Mouse (Mus musculus) C2C12 (cell line): ENCODE data around the gene C77080. TPM values are rescaled to one million over a fixed set of nuclear protein-coding genes. Genes with fewer than 3 reads are reported as not detected.

Experiments
- H3K27me3 ChIP-seq: one replicate; pipeline ENCODE4 v1.6.1; 2011; ENCODE audit not compliant: control insufficient read depth, insufficient read depth, insufficient read length
- H3K36me3 ChIP-seq: one replicate; pipeline ENCODE4 v1.6.1; 2011; ENCODE audit not compliant: control insufficient read depth, insufficient read depth
- H3K4me3 ChIP-seq: one replicate; pipeline ENCODE4 v1.5.1; 2011; ENCODE audit warnings: mild to moderate bottlenecking, control low read depth; ENCODE audit not compliant: poor library complexity, insufficient read depth, severe bottlenecking
- H3K79me2 ChIP-seq: one replicate; pipeline ENCODE4 v1.6.1; 2011; ENCODE audit not compliant: control insufficient read depth, insufficient read depth
- H3K79me3 ChIP-seq: one replicate; pipeline ENCODE4 v1.6.1; 2011; ENCODE audit warnings: low read depth, control low read depth
- H3ac ChIP-seq: one replicate; pipeline ENCODE3; 2011; ENCODE audit warnings: low read depth; ENCODE audit not compliant: control insufficient read depth, insufficient read length
- CEBPB ChIP-seq: IDR thresholded peaks from one replicate; pipeline ENCODE4 v1.6.1; 2011; ENCODE audit warnings: low read depth, mild to moderate bottlenecking, control low read depth, moderate library complexity
- CTCF ChIP-seq: IDR thresholded peaks from one replicate; pipeline ENCODE4 v1.5.1; 2011; ENCODE audit not compliant: control insufficient read depth, insufficient read depth, insufficient read length
- FOSL1 ChIP-seq: IDR thresholded peaks from one replicate; pipeline ENCODE4 v1.8.0; 2011; ENCODE audit warnings: mild to moderate bottlenecking, low read length; ENCODE audit not compliant: poor library complexity, insufficient read depth, severe bottlenecking
- MAX ChIP-seq: IDR thresholded peaks from one replicate; pipeline ENCODE4 v1.6.1; 2011; ENCODE audit warnings: mild to moderate bottlenecking, control low read depth
- MYOD1 ChIP-seq: IDR thresholded peaks from one replicate; pipeline ENCODE4 v1.6.1; 2011; ENCODE audit warnings: low read depth; ENCODE audit not compliant: control insufficient read depth, insufficient read length
- MYOG ChIP-seq: IDR thresholded peaks from one replicate; pipeline ENCODE4 v1.6.1; 2011; ENCODE audit not compliant: control insufficient read depth, insufficient read length; ENCODE audit errors: extremely low read depth
- USF1 ChIP-seq: IDR thresholded peaks from one replicate; pipeline ENCODE4 v1.6.1; 2011; ENCODE audit warnings: low read depth, mild to moderate bottlenecking, control low read depth, moderate library complexity
- polyA plus RNA-seq: library from polyadenylated mRNA; unstranded; fragments of >200 nt; fragmentation: generic; extraction: Trizol; gene quantifications from one replicate; pipeline ENCODE4 v1.2.1, GENCODE M21; 2012; ENCODE audit warnings: missing spikeins

The C77080 gene
- polyA plus RNA-seq, 1 experiment, result 30.1 TPM

- peaks cover 100% of the 10 kb centered on the region for H3K79me2 ChIP-seq
- H3K27me3 ChIP-seq, result no peaks in the 10 kb centered on the region
- no peak overlapping the region for H3ac ChIP-seq
- TF ChIP-seq CTCF (no peak), FOSL1 (no peak), CEBPB (no peak), MYOG (no peak), MAX (no peak), USF1 (no peak), MYOD1 (no peak)
- H3K36me3 ChIP-seq, result peaks cover 4% of the 10 kb centered on the region
- H3K4me3 ChIP-seq, result no peak overlapping the region
- H3K79me3 ChIP-seq, result peaks cover 87% of the 10 kb centered on the region
Measured at GRCm38 (mm10) chr4:129242327-129242726, 18.9 kb downstream of the C77080 start.

- peaks cover 88% of the 10 kb centered on the region for H3K79me3 ChIP-seq
- H3K79me2 ChIP-seq, result peaks cover 100% of the 10 kb centered on the region
- H3K36me3 ChIP-seq, result peaks cover 4% of the 10 kb centered on the region
- no peaks in the 10 kb centered on the region for H3K27me3 ChIP-seq
- H3ac ChIP-seq, result no peak overlapping the region
- TF ChIP-seq MYOD1 (no peak), MAX (no peak), CTCF (no peak), CEBPB (no peak), FOSL1 (no peak), USF1 (no peak), MYOG (no peak)
- H3K4me3 ChIP-seq, result no peak overlapping the region
Measured at GRCm38 (mm10) chr4:129241898-129242297, 19.3 kb downstream of the C77080 start.

- peaks cover 4% of the 10 kb centered on the region for H3K36me3 ChIP-seq
- H3K4me3 ChIP-seq, result no peak overlapping the region
- H3K79me3 ChIP-seq, result peaks cover 82% of the 10 kb centered on the region
- H3K79me2 ChIP-seq, result peaks cover 100% of the 10 kb centered on the region
- no peak overlapping the region for H3ac ChIP-seq
- no peaks in the 10 kb centered on the region for H3K27me3 ChIP-seq
- TF ChIP-seq CEBPB, result no peak
- TF ChIP-seq FOSL1, result no peak
- no peak for TF ChIP-seq MAX
- no peak for TF ChIP-seq MYOG
- no peak for TF ChIP-seq CTCF
- no peak for TF ChIP-seq MYOD1
- no peak for TF ChIP-seq USF1
Measured at GRCm38 (mm10) chr4:129239075-129239474, 22.1 kb downstream of the C77080 start.

GRCm38 (mm10) chr4:129238579-129239016 lies 22.6 kb downstream of the C77080 start:
- peaks cover 79% of the 10 kb centered on the region for H3K79me3 ChIP-seq
- H3K36me3 ChIP-seq, result peaks cover 4% of the 10 kb centered on the region
- no peak overlapping the region for H3K4me3 ChIP-seq
- H3K79me2 ChIP-seq, result peaks cover 100% of the 10 kb centered on the region
- TF ChIP-seq USF1, result no peak
- no peak for TF ChIP-seq CEBPB
- TF ChIP-seq MYOG, result no peak
- TF ChIP-seq MAX, result no peak
- TF ChIP-seq CTCF, result no peak
- TF ChIP-seq MYOD1, result no peak
- no peak for TF ChIP-seq FOSL1
- H3ac ChIP-seq, result peak overlapping the region; percentile 8
- no peaks in the 10 kb centered on the region for H3K27me3 ChIP-seq

GRCm38 (mm10) chr4:129237843-129238441 lies 23.3 kb downstream of the C77080 start:
- H3K27me3 ChIP-seq, result no peaks in the 10 kb centered on the region
- H3K4me3 ChIP-seq, result no peak overlapping the region
- H3K36me3 ChIP-seq, result peaks cover 4% of the 10 kb centered on the region
- peaks cover 100% of the 10 kb centered on the region for H3K79me2 ChIP-seq
- H3ac ChIP-seq, result no peak overlapping the region
- peaks cover 78% of the 10 kb centered on the region for H3K79me3 ChIP-seq
- no peak for TF ChIP-seq USF1
- no peak for TF ChIP-seq FOSL1
- TF ChIP-seq MYOG, result no peak
- TF ChIP-seq CEBPB, result no peak
- TF ChIP-seq MAX, result no peak
- no peak for TF ChIP-seq CTCF

GRCm38 (mm10) chr4:129236236-129236813 lies 24.9 kb downstream of the C77080 start:
- TF ChIP-seq CEBPB (no peak), MAX (no peak), FOSL1 (no peak), MYOD1 (no peak), MYOG (no peak)
- Histone ChIP-seq H3K79me2 (peaks cover 100% of the 10 kb centered on the region), H3K4me3 (no peak overlapping the region), H3K36me3 (peaks cover 10% of the 10 kb centered on the region), H3K27me3 (no peaks in the 10 kb centered on the region), H3K79me3 (peaks cover 74% of the 10 kb centered on the region), H3ac (no peak overlapping the region)
